Mouse (Mus musculus) frontal cortex, postnatal 10 days (tissue): ENCODE results near the gene Tspan17.

Experiments used
- DNase-seq, 2 experiments: peaks; one replicate each; pipeline ENCODE4 v3.0.0; 2022; ENCODE audit warnings: low spot score in 2 of 2, mixed read lengths in 1 of 2

Gene Tspan17

DNA sequence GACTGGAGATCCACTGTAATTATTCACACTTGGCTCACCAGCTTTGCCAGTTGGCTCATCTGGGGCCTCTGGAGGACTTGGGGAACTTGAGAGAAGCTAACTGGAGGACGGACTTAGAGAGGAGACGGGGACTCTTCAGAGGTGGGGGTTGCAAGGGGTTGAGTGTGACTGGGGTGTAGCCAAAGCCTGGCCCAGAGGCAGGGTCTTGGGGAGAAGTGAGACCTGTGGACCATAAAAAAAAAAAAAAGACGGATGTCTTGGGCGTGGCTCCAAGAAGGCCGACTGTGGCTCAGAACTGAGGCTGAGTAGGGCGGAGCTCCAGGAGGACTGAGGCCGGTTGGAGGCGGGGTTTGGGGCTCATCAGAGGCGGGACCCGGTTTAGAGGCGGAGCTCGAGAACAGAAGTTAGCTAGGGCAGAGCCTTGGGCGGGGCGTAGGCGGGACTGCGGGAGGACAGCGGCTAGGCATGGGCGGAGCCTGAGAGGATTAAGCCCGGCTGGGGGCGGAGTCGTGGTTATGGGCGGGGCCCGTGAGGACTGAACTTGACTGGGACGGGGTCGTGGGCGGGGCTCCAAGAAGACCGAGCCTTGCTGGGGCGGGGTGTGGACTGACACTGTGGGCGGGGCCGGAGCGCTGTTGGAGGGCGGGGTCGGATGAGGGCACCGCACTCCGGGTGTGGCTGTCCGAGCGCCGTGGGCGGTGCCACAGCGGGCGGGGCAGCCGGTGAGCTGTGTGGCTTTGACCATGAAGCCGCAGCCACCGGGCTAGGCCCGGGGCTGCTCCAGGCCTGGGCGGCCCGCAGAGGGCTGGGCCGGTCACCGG, at the start of gene Tspan17:
Gene Tspan17 (plus strand): TSS at position 638 of the 821 bp plus-strand sequence.
- peak; percentile 90 to 91 for DNase-seq

DNA sequence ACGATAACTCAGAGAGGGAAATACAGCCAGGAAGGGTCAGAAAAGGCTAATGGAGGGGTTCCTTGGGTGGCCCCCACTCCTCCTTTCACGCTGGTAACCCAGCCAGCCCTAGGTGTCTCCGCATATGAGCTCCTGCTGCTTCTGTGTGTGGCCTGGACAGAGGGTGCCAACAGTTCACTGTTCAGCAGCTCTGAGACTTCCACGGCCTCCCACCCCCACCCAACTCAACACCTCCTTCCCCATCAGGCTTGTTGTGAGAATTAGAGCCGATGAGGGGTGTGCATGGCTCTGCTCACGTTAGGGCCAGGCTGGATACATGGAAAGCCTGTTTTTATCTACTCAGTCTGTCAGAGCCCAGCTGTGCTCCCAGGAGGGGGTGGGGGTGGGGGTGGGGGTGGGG, 43.1 kb upstream of the Tspan17 start:
- DNase-seq, result no peak

DNA sequence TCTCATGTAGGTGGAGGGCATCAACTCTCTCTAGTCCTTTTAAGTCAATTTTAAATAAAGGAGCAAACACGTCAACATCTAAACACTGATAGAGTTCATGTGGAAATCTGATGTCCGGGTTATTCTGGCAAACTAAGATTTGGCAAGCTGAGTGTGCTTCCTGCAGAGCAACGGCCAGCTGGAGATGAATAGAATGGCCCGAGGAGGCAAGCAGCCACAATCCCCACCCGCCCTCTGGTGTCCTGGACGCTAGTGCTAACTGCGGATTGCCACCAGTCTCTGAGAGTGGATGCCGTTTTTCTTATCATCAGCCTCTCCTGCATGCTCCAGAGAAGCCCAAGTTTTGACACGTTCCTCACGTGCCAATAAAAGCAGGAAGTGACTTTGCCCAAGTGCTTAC, 42.3 kb upstream of the Tspan17 start:
- DNase-seq, result no peak

DNA sequence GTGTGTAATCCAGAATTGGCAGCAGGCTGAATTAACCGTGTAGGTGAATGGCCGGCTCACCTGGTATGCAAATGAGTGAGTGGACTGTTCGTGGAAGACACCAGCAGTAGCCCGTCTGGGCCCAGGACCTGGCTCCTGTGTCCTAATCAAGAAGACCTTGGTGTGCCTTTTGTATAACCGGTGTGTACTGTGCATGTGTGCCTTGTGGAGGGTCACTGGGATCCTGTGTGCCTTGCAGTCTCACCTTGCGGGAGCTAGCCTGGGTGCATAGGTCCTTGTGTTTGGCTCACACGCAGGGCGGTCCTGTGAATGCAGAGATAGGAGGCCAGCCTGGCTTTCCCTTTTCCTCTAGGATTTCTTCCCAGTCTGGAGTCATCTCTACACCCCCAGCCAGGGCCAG, 41.0 kb upstream of the Tspan17 start:
- no peak for DNase-seq

DNA sequence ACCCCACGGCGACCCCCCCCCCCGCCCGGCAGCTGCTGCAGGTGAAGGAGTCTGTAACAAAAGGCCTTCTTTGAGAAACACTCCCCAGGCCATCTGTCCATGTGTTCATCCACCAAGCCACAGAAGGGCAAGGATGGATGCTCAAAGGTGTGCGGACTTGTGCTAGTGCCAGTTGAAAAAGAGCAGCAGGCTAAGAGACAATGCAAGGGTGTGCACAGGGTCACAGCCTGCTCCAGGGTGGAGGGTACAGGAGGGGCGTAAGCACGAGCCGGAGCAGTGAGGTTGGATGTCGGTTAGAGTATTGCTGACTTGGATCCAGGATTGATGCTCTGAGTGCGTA, 40.5 kb upstream of the Tspan17 start:
- no peak for DNase-seq

DNA sequence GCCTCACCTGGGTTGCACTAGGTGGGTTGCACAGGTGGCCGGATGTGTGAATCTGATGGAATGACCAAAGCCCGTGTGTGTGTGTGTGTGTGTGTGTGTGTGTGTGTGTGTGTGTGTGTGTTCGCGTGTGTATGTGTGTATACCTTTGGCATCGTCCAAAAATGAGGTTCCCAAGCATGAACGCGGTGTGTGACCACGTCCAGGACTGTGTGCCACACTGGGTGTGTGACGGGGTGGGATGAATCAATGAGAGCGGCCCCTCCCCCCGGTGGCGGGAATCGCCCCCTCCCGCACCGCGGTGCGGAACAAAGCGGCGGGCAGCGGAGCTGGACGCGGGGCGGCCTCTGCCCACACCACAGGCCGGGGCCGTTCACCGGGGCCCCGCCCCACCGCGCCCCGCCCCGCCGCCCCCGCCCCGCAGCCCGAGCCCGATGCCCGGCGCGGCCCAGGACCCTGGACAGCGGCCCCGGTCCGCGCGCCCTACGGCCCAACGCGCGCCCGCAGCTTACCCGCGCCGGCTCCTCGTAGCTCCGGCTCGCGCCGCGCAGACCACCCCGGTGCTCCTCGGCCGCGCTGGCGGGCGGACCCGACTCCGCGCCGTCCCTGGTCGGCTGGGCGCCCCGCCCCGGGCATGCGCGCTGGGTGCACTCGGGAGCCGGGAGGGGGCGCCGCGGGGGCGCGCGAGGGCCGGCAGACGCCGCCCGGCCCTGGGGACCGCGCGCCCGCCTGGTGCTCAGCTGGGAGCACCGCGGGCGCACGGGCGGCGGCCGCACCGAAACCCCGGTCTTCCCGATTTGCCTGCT, 39.9 kb upstream of the Tspan17 start:
- DNase-seq, result peak in 1 of 2 experiments; percentile 77

DNA sequence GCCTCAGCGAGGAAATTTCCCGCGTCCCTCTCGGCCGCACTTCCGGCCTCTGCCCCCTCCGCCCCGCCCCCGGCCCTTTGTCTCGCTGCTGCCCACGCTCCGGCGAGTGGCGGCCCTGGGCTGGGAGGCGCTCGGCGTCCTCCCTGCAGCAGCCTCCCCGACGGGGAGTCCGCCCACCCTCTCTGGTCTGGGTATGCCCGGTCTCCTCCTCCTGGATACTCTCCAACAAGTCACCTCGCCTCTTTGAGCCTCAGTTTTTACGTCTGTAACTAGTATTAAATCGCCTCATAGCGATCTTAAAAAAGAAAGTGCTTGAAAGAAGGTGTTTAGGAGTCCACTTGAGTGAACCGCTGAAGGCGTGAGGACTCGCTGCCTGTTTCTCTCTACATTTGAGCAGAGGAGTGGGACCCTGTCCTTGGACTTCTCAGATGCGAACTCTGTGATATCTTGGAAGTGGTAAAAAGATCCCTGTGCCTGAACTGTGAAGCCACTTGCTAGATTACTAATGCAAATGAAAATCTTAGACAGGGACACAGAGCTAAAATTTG, 39.2 kb upstream of the Tspan17 start, which contains the start of gene Gprin1:
Gene Gprin1 (minus strand): TSS at position 11 of the 548 bp plus-strand sequence.
- DNase-seq, result no peak

DNA sequence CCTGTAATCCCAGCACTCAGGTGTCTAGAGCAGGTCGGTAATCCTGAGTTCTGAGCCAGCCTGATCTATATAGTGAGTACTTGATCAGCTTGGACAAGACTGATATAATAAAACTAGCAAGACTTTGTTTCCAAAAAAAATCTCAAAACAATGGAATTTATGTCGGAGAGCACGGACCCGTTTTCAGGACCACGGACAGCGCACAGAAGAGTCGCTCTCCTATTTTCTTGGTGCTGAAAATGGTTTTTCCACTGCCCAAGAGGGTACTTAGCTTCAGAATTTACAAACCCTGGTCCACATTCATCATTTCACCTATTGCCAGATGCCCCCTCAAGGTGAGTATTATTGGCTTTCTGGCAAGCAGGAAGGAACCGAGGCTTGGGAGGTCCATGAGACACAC, 38.5 kb upstream of the Tspan17 start:
- no peak for DNase-seq

DNA sequence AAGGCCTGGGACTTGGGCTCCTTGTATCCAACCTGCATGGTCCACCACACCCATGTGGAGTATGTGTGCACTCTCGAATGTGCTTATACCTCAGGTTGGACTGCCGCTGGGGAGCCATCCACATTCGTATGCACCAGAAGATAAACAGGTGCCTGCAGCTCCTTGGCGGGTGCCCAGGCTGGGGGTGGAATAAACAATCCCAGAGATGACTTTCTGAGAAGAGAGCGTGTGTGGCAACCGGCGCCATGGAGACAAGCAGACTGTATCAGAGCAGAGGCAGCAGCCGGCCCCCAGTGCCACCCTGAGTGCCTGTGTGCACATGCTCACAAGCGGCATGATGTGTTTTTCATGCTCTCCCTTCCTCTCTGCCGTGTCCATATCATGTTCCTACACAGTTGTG, 36.5 kb upstream of the Tspan17 start:
- peak; percentile 71 to 88 for DNase-seq

DNA sequence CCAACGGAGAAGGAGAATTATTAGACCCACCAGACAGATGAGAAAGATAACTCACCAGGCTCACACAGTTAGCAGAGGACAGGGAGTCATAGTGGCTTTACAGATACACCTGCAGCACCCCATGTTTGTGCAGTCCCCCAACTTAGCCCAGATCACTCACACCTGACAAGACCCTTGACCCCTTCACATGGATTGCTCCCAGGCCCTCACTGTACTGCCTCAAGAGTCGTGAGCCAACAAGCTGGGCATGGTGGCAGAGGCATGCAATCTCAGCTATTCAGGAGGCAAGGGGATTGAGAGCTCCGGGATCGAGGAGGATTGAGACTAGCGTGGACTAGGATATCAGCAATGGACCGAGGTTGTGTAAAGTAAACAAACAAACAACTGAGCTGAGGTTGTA, 35.4 kb upstream of the Tspan17 start:
- DNase-seq, result no peak

DNA sequence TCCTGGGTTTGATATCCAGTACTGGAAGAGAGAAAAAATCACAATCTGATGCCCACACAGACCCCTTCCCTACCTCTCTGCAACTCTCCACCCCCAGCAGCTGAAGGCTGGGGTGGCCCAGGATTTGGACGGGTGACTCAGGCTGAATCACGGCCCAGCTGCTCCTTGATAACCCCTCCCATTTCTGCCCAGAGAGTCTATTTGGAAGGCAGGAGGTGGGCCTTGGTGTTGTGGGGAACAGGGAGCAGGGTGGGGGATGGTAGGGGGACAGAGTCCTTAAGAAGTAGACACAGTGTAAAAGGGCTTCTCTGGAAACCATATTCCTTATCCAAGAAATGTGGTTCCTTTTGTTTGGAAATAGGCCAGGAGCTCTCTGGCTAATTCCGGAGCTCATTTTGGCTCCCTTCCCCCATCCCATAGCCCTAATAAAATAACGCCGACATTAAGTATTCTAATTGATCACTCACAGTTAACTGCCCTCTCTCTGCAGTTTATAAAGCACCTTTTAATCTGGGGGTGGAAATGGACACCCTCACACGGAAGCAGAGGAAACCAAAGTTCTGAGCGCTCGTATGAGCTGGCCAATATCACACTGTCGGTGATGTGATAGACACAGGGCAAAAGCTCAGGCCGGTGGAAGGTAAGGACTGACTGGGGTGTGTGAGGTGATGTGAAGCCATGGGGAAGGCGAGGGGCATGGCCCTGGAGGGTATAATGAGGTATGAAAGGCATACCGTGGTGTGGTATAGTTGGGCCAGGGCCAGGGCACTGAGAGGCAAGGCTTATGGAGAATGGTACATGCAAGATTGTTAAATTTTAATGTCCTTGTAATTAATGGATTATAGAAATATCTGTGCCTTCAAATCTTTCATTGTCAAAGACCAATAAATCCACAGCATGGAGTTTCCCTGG, 34.8 kb upstream of the Tspan17 start:
- DNase-seq, result no peak

DNA sequence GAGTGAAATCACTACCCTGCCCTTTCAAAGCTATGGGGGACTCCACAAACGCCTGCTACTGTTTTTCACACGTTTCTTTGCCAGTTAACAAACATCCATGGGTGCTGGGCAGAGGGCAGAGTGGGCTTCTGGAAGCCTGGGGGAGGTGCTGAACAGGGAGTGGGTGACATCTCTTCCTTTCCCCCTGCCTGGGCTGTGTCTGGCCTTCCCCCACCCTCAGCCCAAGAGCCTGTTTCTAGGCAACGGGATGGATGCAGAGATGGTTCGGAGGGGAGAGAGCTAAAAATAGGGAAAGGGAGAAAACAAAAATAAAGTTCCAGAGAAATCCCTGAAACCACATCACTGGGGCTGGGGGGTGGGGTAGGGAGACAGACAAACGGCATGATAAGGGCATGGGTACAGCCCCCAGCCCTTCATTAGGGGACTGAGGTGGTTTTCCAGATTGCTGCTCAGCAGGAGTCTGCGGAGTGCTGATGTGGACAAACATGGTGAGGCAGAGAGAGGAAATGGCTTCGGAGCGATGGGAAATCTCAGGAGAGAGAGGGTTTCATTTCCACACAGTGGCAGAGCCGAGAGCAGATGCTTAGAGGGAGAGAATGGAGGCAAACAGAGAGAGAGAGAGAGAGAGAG, 33.9 kb upstream of the Tspan17 start:
- no peak for DNase-seq

DNA sequence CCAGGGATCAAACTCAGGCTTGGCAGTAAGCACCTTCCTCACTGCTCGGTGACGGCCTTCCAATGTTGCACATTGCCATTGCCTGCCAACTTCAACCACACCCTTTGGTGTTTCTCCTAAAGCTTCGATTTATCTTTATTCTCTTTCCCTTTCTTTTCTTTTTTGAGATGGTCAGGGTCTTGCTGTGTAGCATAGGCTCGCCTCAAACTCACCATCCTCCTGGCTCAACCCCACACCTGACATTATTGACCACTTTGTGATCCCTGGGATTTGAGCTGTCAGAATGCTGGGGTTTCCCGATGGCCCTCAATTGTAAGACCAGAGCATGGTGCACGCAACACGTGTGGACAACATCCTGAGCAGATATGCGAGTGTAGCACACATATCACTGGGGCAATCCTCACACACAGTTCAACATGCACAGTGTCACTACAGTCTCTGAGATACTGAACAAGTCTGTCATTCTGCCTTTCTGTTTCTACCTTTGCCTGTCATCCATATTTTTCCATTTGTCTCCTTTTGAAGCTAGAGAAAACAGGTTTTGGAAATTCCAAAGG, 32.9 kb upstream of the Tspan17 start:
- DNase-seq, result no peak

DNA sequence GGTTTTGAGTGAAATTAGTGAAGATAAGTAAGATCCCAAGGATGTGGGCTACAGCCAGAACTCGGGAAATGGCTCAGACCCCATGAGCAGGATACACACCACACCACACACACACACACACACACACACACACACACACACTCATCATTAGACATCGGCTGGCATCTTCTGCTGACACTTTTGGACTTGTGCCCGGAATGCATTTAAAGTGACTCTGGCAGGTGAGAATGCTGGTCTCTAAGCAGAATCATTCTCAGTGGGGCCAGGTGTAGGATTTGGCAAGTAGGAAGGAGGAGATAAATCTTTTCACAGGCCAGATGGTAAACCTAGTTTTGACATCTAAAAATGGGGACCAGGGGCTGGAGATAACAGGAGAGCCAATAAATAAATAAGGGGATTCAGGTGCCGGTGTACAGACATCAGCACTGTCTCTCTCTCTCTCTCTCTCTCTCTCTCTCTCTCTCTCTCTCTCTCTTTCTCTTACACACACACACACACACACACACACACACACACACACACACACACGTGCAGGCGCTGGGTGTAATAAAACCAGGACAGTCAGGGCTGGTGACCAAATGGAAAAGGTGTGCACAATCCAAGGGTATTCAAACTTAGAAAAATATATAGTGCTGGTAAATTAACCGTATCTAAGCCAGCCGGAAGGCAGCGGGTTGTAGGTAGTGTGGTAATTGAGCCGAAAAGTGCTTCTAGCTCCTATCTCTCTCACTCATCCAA, 31.9 kb upstream of the Tspan17 start:
- DNase-seq, result no peak

DNA sequence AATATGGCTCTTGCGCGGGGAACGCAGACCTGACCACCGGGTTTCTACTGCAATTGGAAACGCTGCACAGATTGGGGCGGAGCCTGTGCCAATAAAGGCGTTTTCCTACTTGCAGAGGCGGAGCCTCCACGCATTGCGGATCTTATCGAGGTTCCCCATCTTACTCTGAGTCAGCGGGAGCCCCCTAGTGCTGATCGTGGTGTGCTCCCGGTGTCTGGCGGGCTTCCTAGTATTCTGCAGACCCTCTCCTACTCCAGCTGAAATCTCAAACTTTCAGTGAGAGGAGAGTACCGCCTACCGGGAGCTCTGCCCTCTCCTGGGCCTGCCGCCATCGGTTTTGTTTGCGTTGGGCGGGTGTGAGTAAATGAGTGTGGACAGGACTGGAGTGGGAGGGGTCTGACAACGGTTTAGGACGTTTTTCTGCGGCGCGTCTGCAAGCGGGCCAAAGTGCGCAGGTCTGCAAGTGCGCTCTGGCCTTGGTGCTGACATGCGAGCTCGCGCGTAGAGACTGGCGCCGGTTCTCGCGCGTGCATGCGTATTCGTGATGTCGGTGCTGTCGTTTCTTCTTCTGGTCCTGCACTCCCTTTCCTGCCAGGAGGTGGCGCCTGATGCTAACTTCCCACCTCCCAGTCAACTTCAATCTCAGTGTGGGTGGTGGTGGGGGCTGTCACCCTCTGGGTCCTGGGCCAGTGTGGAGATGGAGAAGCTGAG, 31.0 kb upstream of the Tspan17 start:
- DNase-seq, result peak; percentile 86 to 89

DNA sequence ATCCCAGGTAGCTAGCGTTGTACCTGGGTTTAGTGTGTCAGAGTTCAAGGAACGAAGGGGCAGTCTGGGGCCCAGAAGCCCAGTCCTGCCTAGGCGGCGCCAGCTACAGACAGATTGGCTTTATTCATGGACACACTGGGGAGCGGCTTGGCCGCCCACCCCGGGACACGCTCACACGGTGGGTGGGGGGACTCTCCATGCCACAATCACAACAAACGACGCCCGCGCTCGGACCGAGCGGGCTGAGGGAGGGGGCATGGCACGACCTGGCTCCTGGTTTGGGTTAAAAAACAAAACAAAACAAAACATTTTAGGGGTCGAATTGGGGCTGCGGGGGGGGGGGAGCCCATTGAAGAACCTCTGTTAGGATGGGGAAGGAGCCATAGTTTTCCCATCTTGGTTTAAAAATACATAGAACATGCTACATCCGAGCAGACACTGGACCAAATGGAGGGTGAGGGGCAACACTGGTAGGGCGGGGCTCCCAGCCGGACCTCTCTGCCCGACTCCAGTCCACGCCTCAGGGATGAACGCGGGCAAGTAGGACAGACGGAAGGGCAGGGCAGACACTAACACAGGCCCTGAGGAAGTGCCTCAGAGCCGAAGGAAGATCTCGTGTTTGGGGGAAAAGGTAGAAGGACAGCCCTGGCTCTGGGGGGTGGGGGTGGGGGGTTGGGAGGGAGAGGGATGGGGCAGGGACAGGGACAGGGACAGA, 30.3 kb upstream of the Tspan17 start:
- no peak for DNase-seq

DNA sequence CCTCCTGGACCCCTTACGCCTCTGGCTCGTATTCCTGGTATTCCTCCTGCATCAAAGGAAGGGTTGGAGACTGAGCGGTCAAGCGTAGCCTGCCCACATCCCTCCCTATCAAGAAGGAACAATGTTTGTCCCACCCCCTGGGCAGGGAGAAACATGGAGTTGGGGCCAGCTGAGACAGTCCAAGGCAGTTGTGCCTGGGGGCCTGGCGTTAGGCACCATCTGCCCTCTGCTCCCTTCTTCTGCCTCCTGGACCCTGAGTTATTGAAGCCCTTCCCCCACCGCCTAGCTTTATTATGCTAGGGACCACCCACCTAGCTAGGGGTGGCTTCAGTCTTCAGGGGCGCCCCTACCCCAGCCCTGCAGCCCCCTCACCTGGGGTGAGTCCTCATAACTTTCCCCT, 29.7 kb upstream of the Tspan17 start:
- DNase-seq, result no peak

DNA sequence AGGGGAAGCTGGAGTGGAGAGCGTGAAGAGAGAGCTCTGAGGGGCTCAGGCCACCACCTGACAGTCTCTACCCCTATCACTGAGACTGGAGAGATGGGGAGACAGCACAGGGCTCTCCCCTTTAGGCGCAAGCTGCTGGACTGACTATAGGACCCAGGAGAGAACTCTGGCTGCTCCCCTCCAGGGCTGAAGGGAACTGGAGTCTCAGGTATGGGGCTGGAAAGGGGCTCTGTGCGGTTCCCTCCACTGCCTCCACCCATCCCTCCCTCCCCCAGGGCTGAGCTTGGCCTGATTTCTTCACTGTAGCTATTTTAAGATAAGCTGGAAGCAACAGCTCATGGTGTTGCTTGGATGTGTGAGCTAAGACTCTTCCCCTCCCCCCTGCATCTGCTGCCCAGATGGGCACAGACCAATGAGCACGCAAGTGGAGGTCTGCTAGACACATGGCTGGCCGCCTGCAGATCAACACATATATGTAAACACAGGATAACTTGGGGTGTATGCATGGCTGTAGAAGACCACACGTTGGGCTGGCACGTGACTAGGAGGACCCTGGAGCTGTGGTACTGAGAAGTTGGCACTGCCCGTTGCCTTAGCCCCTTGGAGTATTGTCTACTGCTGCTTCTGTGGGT, 28.9 kb upstream of the Tspan17 start:
- DNase-seq, result peak; percentile 67 to 89
